In the genomic region with DNA sequence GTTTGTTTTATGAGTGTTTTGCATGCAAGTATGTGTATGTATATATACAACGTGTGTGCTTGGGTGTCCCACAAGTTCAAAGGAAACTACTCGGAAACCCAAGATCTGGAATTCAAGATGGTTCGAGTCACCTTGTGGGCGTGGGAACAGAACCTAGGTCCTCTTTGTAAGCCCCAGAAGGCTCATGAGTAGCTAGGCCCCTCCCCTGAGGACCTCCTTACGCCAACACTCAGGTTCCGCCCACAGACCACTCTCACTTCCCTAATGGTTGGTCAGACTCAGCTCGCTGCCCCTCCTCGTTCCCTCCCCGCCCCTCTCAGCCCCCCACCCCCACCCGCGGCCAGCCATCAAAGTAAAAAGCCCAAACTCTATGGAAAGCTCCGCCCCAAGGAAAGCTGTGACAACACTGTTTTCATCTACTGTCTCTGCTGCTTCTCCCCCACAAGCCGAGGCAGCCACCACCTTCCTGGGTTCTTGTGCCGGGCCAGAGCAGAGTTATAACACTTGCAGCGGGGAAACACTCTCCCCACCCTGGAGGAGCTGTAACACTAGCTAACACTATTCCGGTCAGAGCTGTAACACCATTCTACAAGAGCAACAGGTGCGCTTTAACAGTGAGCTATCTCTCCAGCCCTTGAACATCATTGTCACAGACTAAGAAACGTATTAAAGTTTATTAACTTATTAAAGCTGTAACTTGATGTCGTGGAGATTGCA, we compare ENCODE assay signal across 8 mouse cellular contexts. TPM values are rescaled to one million over a fixed set of nuclear protein-coding genes. Genes with fewer than 3 reads are reported as not detected.
DNase-seq lines count a peak whose midpoint lies in the region; ATAC-seq and TF ChIP-seq lines count a peak whose summit lies in the region.

No protein-coding gene starts in this region.

- WGBS in liver, adult 2 months: 47% methylated on average over 19 of the region's 19 CpGs
- 16% methylated on average over 19 of the region's 19 CpGs for WGBS in midbrain, embryonic 16.5 days

- peak; percentile 81 to 84 for ATAC-seq in hematopoietic stem cell, adult 5-6 weeks (replicated peaks in 1 of 2; ENCODE audit: insufficient read depth in 1 of 2, low FRiP score in 2 of 2, low TSS enrichment in 1 of 2, low read depth in 1 of 2, poor library complexity in 2 of 2, severe bottlenecking in 2 of 2)
- ATAC-seq in midbrain, embryonic 16.5 days: peak; percentile 36; the same call in 1 of the 2 replicates
- no peak for ATAC-seq in frontal cortex, adult (ENCODE audit: low TSS enrichment)

- H3K79me2 ChIP-seq in liver, adult 2 months (ENCODE audit: control insufficient read depth, insufficient read depth, low read length): no peaks in the 10 kb centered on the region

- H3K9ac ChIP-seq in liver, adult 2 months (ENCODE audit: low read depth, low read length): no peak overlapping the region
- no peak overlapping the region for H3K9ac ChIP-seq in midbrain, embryonic 16.5 days (ENCODE audit: low read depth, low read length)

- H3K36me3 ChIP-seq in liver, adult 2 months (ENCODE audit: control insufficient read depth, insufficient read depth, low read length): no peaks in the 10 kb centered on the region
- no peaks in the 10 kb centered on the region for H3K36me3 ChIP-seq in midbrain, embryonic 16.5 days (ENCODE audit: control insufficient read depth, insufficient read depth, low read length)

- H3K4me3 ChIP-seq in embryonic fibroblast, embryonic 13.5 days (ENCODE audit: insufficient read depth, low read length): no peak overlapping the region
- H3K4me3 ChIP-seq in liver, adult 2 months (ENCODE audit: insufficient read depth, low read depth, low read length): no peak overlapping the region
- H3K4me3 ChIP-seq in midbrain, embryonic 16.5 days (ENCODE audit: low read depth, low read length): no peak overlapping the region

- no peaks in the 10 kb centered on the region for H3K9me3 ChIP-seq in midbrain, embryonic 16.5 days (replicated peaks; ENCODE audit: control insufficient read depth, low read length, poor library complexity, severe bottlenecking)

- DNase-seq in right cerebral cortex, postnatal 10 days (ENCODE audit: low spot score in 2 of 2): peak; percentile 51 to 57
- DNase-seq in right cerebral cortex, postnatal 25 days: no peak
- peak; percentile 29 for DNase-seq in liver, adult 2 months (ENCODE audit: extremely low read depth, low read depth, low spot score)
- DNase-seq in testis, postnatal 14 days (ENCODE audit: low spot score): peak; percentile 71

- H3K27me3 ChIP-seq in liver, adult 2 months (ENCODE audit: control insufficient read depth, insufficient read depth, low read length): peaks cover 5% of the 10 kb centered on the region
- H3K27me3 ChIP-seq in midbrain, embryonic 16.5 days (ENCODE audit: control insufficient read depth, insufficient read depth, low read depth, low read length): no peaks in the 10 kb centered on the region

- H3K27ac ChIP-seq in embryonic fibroblast, embryonic 13.5 days (ENCODE audit: insufficient read depth, low read length): peak overlapping the region; percentile 11; the same call in 1 of the 2 replicates
- H3K27ac ChIP-seq in liver, adult 2 months (replicated peaks; ENCODE audit: insufficient read depth, low read depth, low read length): no peak overlapping the region
- no peak overlapping the region for H3K27ac ChIP-seq in midbrain, embryonic 16.5 days (ENCODE audit: low read length)

- H3K4me1 ChIP-seq in embryonic fibroblast, embryonic 13.5 days (ENCODE audit: control insufficient read depth, insufficient read depth, low read length): peaks cover 4% of the 10 kb centered on the region; the same call in 1 of the 2 replicates
- H3K4me1 ChIP-seq in liver, adult 2 months (ENCODE audit: control insufficient read depth, insufficient read depth, low read length): peaks cover 1% of the 10 kb centered on the region; the same call in 1 of the 2 replicates
- peaks cover 9% of the 10 kb centered on the region for H3K4me1 ChIP-seq in midbrain, embryonic 16.5 days (ENCODE audit: control insufficient read depth, insufficient read depth, low read length)

- peak; percentile 36; the same call in 1 of the 2 replicates for TF ChIP-seq POLR2A in embryonic fibroblast, embryonic 13.5 days (IDR thresholded peaks at IDR 0.05; ENCODE audit: low read depth, low read length)
- no peak for TF ChIP-seq POLR2A in liver, adult 2 months (IDR thresholded peaks at IDR 0.05; ENCODE audit: extremely low read depth, insufficient read depth, low read length)

- TF ChIP-seq CTCF in embryonic fibroblast, embryonic 13.5 days (IDR thresholded peaks at IDR 0.05; ENCODE audit: borderline replicate concordance, insufficient read depth, low read length): no peak
- no peak for TF ChIP-seq CTCF in liver, adult 2 months (IDR thresholded peaks at IDR 0.05; ENCODE audit: low read depth, low read length)

- no peak overlapping the region for H3K4me2 ChIP-seq in midbrain, embryonic 16.5 days (ENCODE audit: low read length)

RNA-seq across cellular contexts. Expression of gene Ggta1, which starts 0.5 kb away (rescaled TPM):
- polyA plus RNA-seq in embryonic fibroblast, embryonic 13.5 days (2011; ENCODE audit: insufficient read length, low read depth, missing spikeins): 58.5 and 77.0 TPM in 2 replicates
- total RNA-seq in hematopoietic stem cell, adult 5-6 weeks (2017): 65.5 and 86.1 TPM in 2 replicates
- 3.5 and 3.8 TPM in 2 replicates for total RNA-seq in liver, adult 2 months (2014; rRNA removed)
- 0.70 and 1.3 TPM in 2 replicates for polyA plus RNA-seq in liver, adult 2 months (2012; rRNA removed)
- polyA plus RNA-seq in midbrain, embryonic 16.5 days (2015; fragmentation: Nextera tagmentation; extraction: Ambion mirVana): 6.1 and 6.4 TPM in 2 replicates
